Mouse (Mus musculus) CH12.LX (cell line): ENCODE measurements around the gene Tmem145.
"Not testable (repeated sequence)": the region's sequence is repeated elsewhere in the genome, so short reads cannot be mapped to it uniquely, and the experiment has no call there.

Source experiments
- CHD1 ChIP-seq: IDR thresholded peaks from 2 replicates; pipeline ENCODE4 v1.6.1; 2012; ENCODE audit warnings: low read depth, low read length, improper control_type of control experiment, inconsistent platforms
- CTCF ChIP-seq, 2 experiments: IDR thresholded peaks in 1 of 2; conservative IDR thresholded peaks in 1 of 2; 2 replicates each; pipeline ENCODE4 v1.5.1; 2011 to 2012; ENCODE audit warnings: low read depth in 2 of 2, low read length in 2 of 2, improper control_type of control experiment in 1 of 2, inconsistent platforms in 1 of 2, mild to moderate bottlenecking in 1 of 2, moderate library complexity in 1 of 2
- EP300 ChIP-seq: IDR thresholded peaks from 2 replicates; pipeline ENCODE4 v1.6.1; 2011; ENCODE audit warnings: low read length, improper control_type of control experiment
- HCFC1 ChIP-seq: IDR thresholded peaks from 2 replicates; pipeline ENCODE4 v1.6.1; 2012; ENCODE audit warnings: low read depth, mild to moderate bottlenecking, inconsistent platforms, low read length, improper control_type of control experiment
- JUND ChIP-seq: conservative IDR thresholded peaks from 2 replicates; pipeline ENCODE4 v1.6.1; 2011; ENCODE audit warnings: low read depth, low read length, improper control_type of control experiment
- KAT2A ChIP-seq: IDR thresholded peaks from 2 replicates; pipeline ENCODE4 v1.6.1; 2012; ENCODE audit warnings: low read length, improper control_type of control experiment, inconsistent platforms; ENCODE audit not compliant: insufficient replicate concordance
- MAFK ChIP-seq: IDR thresholded peaks from 2 replicates; pipeline ENCODE4 v1.6.1; 2011; ENCODE audit warnings: low read length, improper control_type of control experiment; ENCODE audit not compliant: insufficient replicate concordance
- MAZ ChIP-seq: IDR thresholded peaks from 2 replicates; pipeline ENCODE4 v1.6.1; 2012; ENCODE audit warnings: low read depth, mild to moderate bottlenecking, inconsistent platforms, low read length, improper control_type of control experiment, moderate library complexity
- MEF2A ChIP-seq: IDR thresholded peaks from 2 replicates; pipeline ENCODE4 v1.6.1; 2014; ENCODE audit warnings: low read depth, mild to moderate bottlenecking, inconsistent platforms, low read length, improper control_type of control experiment, borderline replicate concordance
- POLR2A ChIP-seq: IDR thresholded peaks from 2 replicates; pipeline ENCODE4 v1.6.1; 2011; ENCODE audit warnings: low read depth, mild to moderate bottlenecking, improper control_type of control experiment, low read length
- POLR2AphosphoS2 ChIP-seq: IDR thresholded peaks from 2 replicates; pipeline ENCODE4 v1.6.1; 2011; ENCODE audit warnings: low read depth, low read length, improper control_type of control experiment
- UBTF ChIP-seq: IDR thresholded peaks from 2 replicates; pipeline ENCODE4 v1.6.1; 2012; ENCODE audit warnings: low read depth, mild to moderate bottlenecking, inconsistent platforms, low read length, improper control_type of control experiment, moderate library complexity
- USF1 ChIP-seq: IDR thresholded peaks from 2 replicates; pipeline ENCODE4 v1.6.1; 2014; ENCODE audit warnings: low read depth, mild to moderate bottlenecking, inconsistent platforms, low read length, improper control_type of control experiment
- ZNF384 ChIP-seq: IDR thresholded peaks from 2 replicates; pipeline ENCODE4 v1.6.1; 2012; ENCODE audit warnings: low read depth, low read length, improper control_type of control experiment, inconsistent platforms

DNA sequence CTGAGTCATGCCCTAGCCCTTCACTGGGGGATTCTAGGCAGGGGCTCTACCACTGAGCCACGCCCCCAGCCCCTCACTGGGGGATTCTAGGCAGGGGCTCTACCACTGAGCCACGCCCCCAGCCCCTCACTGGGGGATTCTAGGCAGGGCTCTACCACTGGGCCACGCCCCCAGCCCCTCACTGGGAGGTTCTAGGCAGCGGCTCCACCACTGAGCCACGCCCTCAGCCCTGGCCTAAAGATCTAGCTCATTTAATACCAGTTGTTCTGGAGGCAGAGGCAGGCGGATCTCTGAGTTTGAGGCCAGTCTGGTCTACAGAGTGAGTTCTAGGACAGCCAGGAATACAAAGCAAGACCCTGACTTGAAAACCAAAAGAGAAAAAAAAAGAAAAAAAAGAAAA is 19.5 kb downstream of the Tmem145 start:
- TF ChIP-seq CTCF (conservative IDR thresholded peaks at IDR 0.05 in 1 of 2, IDR thresholded peaks at IDR 0.05 in 1 of 2; ENCODE audit: low read depth in 2 of 2, low read length in 2 of 2); ZNF384; POLR2A; UBTF; MAFK; HCFC1; POLR2AphosphoS2; MEF2A; USF1; EP300; KAT2A; MAZ; CHD1; JUND: not testable (repeated sequence)
